Mouse (Mus musculus): ENCODE measurements at regions not wholly inside any gene's neighbourhood (a gene's known extent, or its start where the extent isn't known, plus 50 kb on each side); places are given as distances from the start of the nearest gene placed in this dataset.

- ATAC-seq: no peak
Measured at GRCm38 (mm10) chr14:25068430-25068829, 390.6 kb upstream of the Zmiz1 start.

- ATAC-seq: no peak
Measured at GRCm38 (mm10) chr14:25073143-25073542, 385.8 kb upstream of the Zmiz1 start.

- ATAC-seq: no peak
Measured at GRCm38 (mm10) chr14:25074022-25074800, 384.8 kb upstream of the Zmiz1 start.

- ATAC-seq: no peak
Measured at GRCm38 (mm10) chr14:25074891-25075290, 384.1 kb upstream of the Zmiz1 start.

GRCm38 (mm10) chr14:25080431-25080830 lies 378.6 kb upstream of the Zmiz1 start:
- no peak for ATAC-seq

- ATAC-seq: no peak
Measured at GRCm38 (mm10) chr14:25083847-25084246, 375.1 kb upstream of the Zmiz1 start.

- no peak for ATAC-seq
Measured at GRCm38 (mm10) chr14:25096786-25097185, 362.2 kb upstream of the Zmiz1 start.

GRCm38 (mm10) chr14:25105391-25105790 lies 353.6 kb upstream of the Zmiz1 start:
- ATAC-seq: no peak

- ATAC-seq: no peak
Measured at GRCm38 (mm10) chr14:25106451-25106850, 352.5 kb upstream of the Zmiz1 start.

- ATAC-seq: peak; percentile 56
Measured at GRCm38 (mm10) chr14:25108101-25108652, 350.8 kb upstream of the Zmiz1 start.

GRCm38 (mm10) chr14:25108701-25109290 lies 350.2 kb upstream of the Zmiz1 start:
- ATAC-seq: no peak

- ATAC-seq: no peak
Measured at GRCm38 (mm10) chr14:25109691-25110090, 349.3 kb upstream of the Zmiz1 start.

- ATAC-seq: no peak
Measured at GRCm38 (mm10) chr14:25112832-25113231, 346.2 kb upstream of the Zmiz1 start.

GRCm38 (mm10) chr14:25113326-25113725 lies 345.7 kb upstream of the Zmiz1 start:
- no peak for ATAC-seq

GRCm38 (mm10) chr14:25116424-25116823 lies 342.6 kb upstream of the Zmiz1 start:
- peak; percentile 43 for ATAC-seq

- ATAC-seq: no peak
Measured at GRCm38 (mm10) chr14:25119999-25120398, 339.0 kb upstream of the Zmiz1 start.

GRCm38 (mm10) chr14:25120506-25120905 lies 338.5 kb upstream of the Zmiz1 start:
- no peak for ATAC-seq

GRCm38 (mm10) chr14:25122971-25123535 lies 335.9 kb upstream of the Zmiz1 start:
- no peak for ATAC-seq

GRCm38 (mm10) chr14:25123541-25124337 lies 335.2 kb upstream of the Zmiz1 start:
- no peak for ATAC-seq

- no peak for ATAC-seq
Measured at GRCm38 (mm10) chr14:25126544-25126943, 332.4 kb upstream of the Zmiz1 start.

- ATAC-seq: no peak
Measured at GRCm38 (mm10) chr14:25127544-25128159, 331.3 kb upstream of the Zmiz1 start.

GRCm38 (mm10) chr14:25128160-25128547 lies 330.8 kb upstream of the Zmiz1 start:
- ATAC-seq: no peak
